Mouse (Mus musculus): ENCODE data around the gene Kcna5. TPM values are rescaled to one million over a fixed set of nuclear protein-coding genes. Genes with fewer than 3 reads are reported as not detected.

The Kcna5 gene
- total and polyA plus RNA-seq, 3 experiments = not detected

GRCm38 (mm10) chr6:126500088-126500487 is 35.1 kb downstream of the Kcna5 start:
- in situ Hi-C loops (cut with MboI; ENCODE audit: low pct_ligation_motif_present, low pct_unique_long_range_greater_than_20kb, low sequenced_read_pairs) = no loop called here
- H3K9ac ChIP-seq (ENCODE audit: insufficient read depth, low read depth) = no peak overlapping the region
- no peak overlapping the region for H3K4me3 ChIP-seq (replicated peaks in 1 of 3; ENCODE audit: low read depth in 2 of 3, low read length in 2 of 3, poor library complexity in 1 of 3)
- dilution Hi-C loops (cut with MboI; ENCODE audit: extremely low pct_ligation_motif_present, extremely low pct_unique_long_range_greater_than_20kb, low sequenced_read_pairs) = no loop called here
- no peak for TF ChIP-seq HCFC1 (IDR thresholded peaks at IDR 0.05; ENCODE audit: low read depth, low read length)
- no peak for TF ChIP-seq PAX5 (IDR thresholded peaks at IDR 0.05; ENCODE audit: low read length)
- TF ChIP-seq SMC3 (IDR thresholded peaks at IDR 0.05; ENCODE audit: low read depth, low read length) = peak; percentile 63
- no peak for TF ChIP-seq USF1 (IDR thresholded peaks at IDR 0.05; ENCODE audit: low read depth, low read length)
- no peak for TF ChIP-seq KAT2A (IDR thresholded peaks at IDR 0.05; ENCODE audit: insufficient replicate concordance, low read length)
- TF ChIP-seq E2F4 (IDR thresholded peaks at IDR 0.05; ENCODE audit: insufficient replicate concordance, low read depth, low read length) = no peak
- no peak for TF ChIP-seq IRF4 (IDR thresholded peaks at IDR 0.05; ENCODE audit: low read depth, low read length)
- no peak for TF ChIP-seq POLR2AphosphoS2 (IDR thresholded peaks at IDR 0.05; ENCODE audit: low read depth, low read length)
- no peak for TF ChIP-seq SIN3A (IDR thresholded peaks at IDR 0.05; ENCODE audit: low read length)
- TF ChIP-seq TCF12 (IDR thresholded peaks at IDR 0.05; ENCODE audit: low read depth, low read length) = no peak
- no peak for TF ChIP-seq ZMIZ1 (IDR thresholded peaks at IDR 0.05; ENCODE audit: low read depth, low read length)
- TF ChIP-seq USF2 (conservative IDR thresholded peaks at IDR 0.05; ENCODE audit: low read depth, low read length) = no peak
- peak; percentile 48 to 92; a peak in 3 of 4 replicates for TF ChIP-seq CTCF (conservative IDR thresholded peaks at IDR 0.05 in 1 of 2, IDR thresholded peaks at IDR 0.05 in 1 of 2; ENCODE audit: low read depth in 2 of 2, low read length in 2 of 2)
- no peak for TF ChIP-seq RCOR1 (conservative IDR thresholded peaks at IDR 0.05; ENCODE audit: low read depth, low read length)
- 0 out of 2 replicates have a peak, but pooled peaks have one; percentile 15 for TF ChIP-seq MAX (IDR thresholded peaks at IDR 0.05; ENCODE audit: low read length)
- no peak for TF ChIP-seq NRF1 (IDR thresholded peaks at IDR 0.05; ENCODE audit: low read depth, low read length)
- no peak for TF ChIP-seq JUN (IDR thresholded peaks at IDR 0.05; ENCODE audit: insufficient read depth, low read depth, low read length)
- no peak for TF ChIP-seq UBTF (IDR thresholded peaks at IDR 0.05; ENCODE audit: low read depth, low read length)
- no peak for TF ChIP-seq ZC3H11A (IDR thresholded peaks at IDR 0.05; ENCODE audit: low read depth, low read length)
- TF ChIP-seq ELF1 (IDR thresholded peaks at IDR 0.05; ENCODE audit: low read depth, low read length) = no peak
- TF ChIP-seq POLR2A (IDR thresholded peaks at IDR 0.05; ENCODE audit: low read depth, low read length) = no peak
- peak; percentile 90 for TF ChIP-seq RAD21 (IDR thresholded peaks at IDR 0.05; ENCODE audit: low read depth, low read length)
- no peak for TF ChIP-seq MAZ (IDR thresholded peaks at IDR 0.05; ENCODE audit: low read depth, low read length)
- no peak for TF ChIP-seq TBP (conservative IDR thresholded peaks at IDR 0.05; ENCODE audit: low read depth, low read length)
- peak; percentile 50; the same call in 1 of the 2 replicates for TF ChIP-seq NELFE (IDR thresholded peaks at IDR 0.05; ENCODE audit: low read depth, low read length)
- no peak for TF ChIP-seq GABPA (IDR thresholded peaks at IDR 0.05; ENCODE audit: insufficient replicate concordance, low read depth, low read length)
- no peaks in the 10 kb centered on the region for H3K79me2 ChIP-seq (replicated peaks; ENCODE audit: control insufficient read depth, extremely low read depth, insufficient read depth, poor library complexity, severe bottlenecking)
- H3K27ac ChIP-seq (ENCODE audit: insufficient read depth, low read depth) = no peak overlapping the region
- no peaks in the 10 kb centered on the region for H3K36me3 ChIP-seq (replicated peaks in 1 of 2; ENCODE audit: control insufficient read depth in 1 of 2, insufficient read depth in 1 of 2, low read length in 1 of 2)
- H3K4me2 ChIP-seq (ENCODE audit: insufficient read depth, low read depth, poor library complexity, severe bottlenecking) = no peak overlapping the region
- H3K9me3 ChIP-seq (replicated peaks; ENCODE audit: low read length) = peaks cover 12% of the 10 kb centered on the region
- DNase-seq (ENCODE audit: extremely low read depth) = peak; percentile 49
- peaks cover 58% of the 10 kb centered on the region for H3K27me3 ChIP-seq (replicated peaks)
- H3K4me1 ChIP-seq (ENCODE audit: control insufficient read depth in 1 of 2, insufficient read depth in 2 of 2) = no peaks in the 10 kb centered on the region

Measured in CH12.LX (cell line).